Mouse (Mus musculus) embryonic fibroblast, embryonic 13.5 days (primary cell): ENCODE results near the gene Slc9a8.

ENCODE experiments used
- CTCF ChIP-seq: IDR thresholded peaks from 2 replicates; pipeline ENCODE4 v1.5.1; 2011; ENCODE audit warnings: mild to moderate bottlenecking, control low read depth, low read length, moderate library complexity, borderline replicate concordance; ENCODE audit not compliant: insufficient read depth
- POLR2A ChIP-seq: IDR thresholded peaks from 2 replicates; pipeline ENCODE4 v1.6.1; 2011; ENCODE audit warnings: low read depth, mild to moderate bottlenecking, control low read depth, low read length, moderate library complexity

DNA sequence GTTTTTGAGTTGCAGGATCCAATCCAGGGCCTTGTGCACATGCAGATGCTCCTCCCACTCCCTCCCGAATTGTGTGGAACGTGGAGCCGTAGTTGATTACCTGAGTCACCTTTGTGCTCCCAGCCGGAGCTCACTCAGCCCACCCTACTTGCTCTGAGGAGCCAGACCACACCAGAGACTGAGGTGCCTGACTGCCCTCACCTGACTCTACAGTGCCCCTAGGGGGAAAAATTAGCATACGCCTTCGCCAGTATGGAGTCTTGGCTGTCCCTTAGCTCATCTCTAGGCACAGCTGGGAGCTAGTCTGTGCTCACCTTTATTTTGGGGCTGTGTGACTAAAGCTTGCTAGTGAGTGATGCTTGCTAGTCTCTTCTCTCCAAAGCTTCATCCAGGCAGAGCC is 46.9 kb downstream of the Slc9a8 start:
- no peak for TF ChIP-seq CTCF
- TF ChIP-seq POLR2A: no peak
